Mouse (Mus musculus): ENCODE results near the gene Zbtb3. TPM values are rescaled to one million over a fixed set of nuclear protein-coding genes. Genes with fewer than 3 reads are reported as not detected.

Zbtb3 gene
- polyA plus RNA-seq, 1 experiment from 2014 or later, result 2.3 TPM

DNA sequence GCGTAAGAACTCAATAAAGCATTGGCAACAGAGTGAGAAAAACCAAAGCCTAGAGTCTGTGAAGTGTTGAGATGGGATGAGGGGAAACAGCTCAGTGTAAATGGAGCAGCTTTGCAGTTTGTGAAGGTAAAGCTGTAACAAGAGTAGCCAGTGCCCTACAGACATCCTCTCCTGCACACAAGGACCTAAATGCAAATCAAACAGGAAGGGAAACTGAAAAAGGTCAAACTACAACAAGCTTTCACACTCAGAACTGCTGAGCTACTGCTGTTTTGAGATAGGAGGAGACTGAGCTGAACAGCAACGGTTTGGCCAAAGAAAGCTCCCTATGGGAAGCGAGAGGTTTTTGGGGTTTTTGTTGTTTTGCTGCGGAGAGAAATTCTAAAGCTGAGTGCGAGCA, 4.5 kb downstream of the Zbtb3 start:
- Histone ChIP-seq H3K27ac (replicated peaks) (no peak overlapping the region), H3K9me3 (ENCODE audit: control insufficient read depth, low read length) (no peaks in the 10 kb centered on the region), H3K36me3 (ENCODE audit: control insufficient read depth, insufficient read depth, low read length) (0 out of 2 replicates have a peak, but pooled peaks cover 4% of the 10 kb centered on the region), H3K4me3 (ENCODE audit: low read depth, low read length) (no peak overlapping the region), H3K27me3 (ENCODE audit: control insufficient read depth, insufficient read depth, low read length) (no peaks in the 10 kb centered on the region), H3K4me1 (replicated peaks; ENCODE audit: control insufficient read depth, insufficient read depth) (0 out of 2 replicates have a peak, but pooled peaks cover 3% of the 10 kb centered on the region), H3K9ac (ENCODE audit: low read length) (no peak overlapping the region), H3K4me2 (replicated peaks; ENCODE audit: low read depth) (no peak overlapping the region)
- no peak for TF ChIP-seq CTCF (IDR thresholded peaks at IDR 0.05; ENCODE audit: low read depth)
- TF ChIP-seq EP300 (optimal IDR thresholded peaks at IDR 0.05), result no peak
- no peak for DNase-seq (ENCODE audit: low spot score)
- no peak for ATAC-seq (ENCODE audit: low FRiP score, low TSS enrichment)
- 89% methylated on average over 5 of the region's 5 CpGs for WGBS

DNA sequence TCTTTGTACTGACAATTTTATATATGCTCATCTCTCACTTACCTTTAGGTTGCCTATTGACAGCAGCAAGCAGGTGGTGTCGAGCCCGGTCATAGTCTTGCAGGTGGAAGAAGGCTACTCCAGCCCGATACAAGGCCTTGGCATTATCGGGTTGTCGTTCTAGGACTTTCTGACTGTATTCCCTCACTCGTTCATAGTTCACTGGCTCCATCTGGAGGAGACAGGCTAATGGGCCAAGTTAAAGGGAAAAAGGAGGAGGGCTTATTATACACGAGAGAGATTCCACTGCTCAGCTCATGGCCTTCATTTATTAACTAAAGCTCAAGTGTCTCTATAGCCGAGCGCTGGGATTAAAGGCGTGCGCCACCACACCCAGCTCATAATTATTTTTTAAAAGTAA, 13.5 kb downstream of the Zbtb3 start:
- Histone ChIP-seq H3K4me1 (replicated peaks; ENCODE audit: control insufficient read depth, insufficient read depth) (no peaks in the 10 kb centered on the region), H3K9ac (ENCODE audit: low read length) (no peak overlapping the region), H3K9me3 (ENCODE audit: control insufficient read depth, low read length) (no peaks in the 10 kb centered on the region), H3K27me3 (ENCODE audit: control insufficient read depth, insufficient read depth, low read length) (no peaks in the 10 kb centered on the region), H3K4me2 (replicated peaks; ENCODE audit: low read depth) (no peak overlapping the region), H3K27ac (replicated peaks) (no peak overlapping the region), H3K4me3 (ENCODE audit: low read depth, low read length) (no peak overlapping the region), H3K36me3 (ENCODE audit: control insufficient read depth, insufficient read depth, low read length) (peaks cover 6% of the 10 kb centered on the region; the same call in 1 of the 2 replicates)
- DNase-seq (ENCODE audit: low spot score) (no peak), ATAC-seq (ENCODE audit: low FRiP score, low TSS enrichment) (no peak)
- TF ChIP-seq EP300 (optimal IDR thresholded peaks at IDR 0.05) (no peak), CTCF (IDR thresholded peaks at IDR 0.05; ENCODE audit: low read depth) (peak; percentile 64)
- WGBS, result 63% methylated on average over 11 of the region's 11 CpGs

DNA sequence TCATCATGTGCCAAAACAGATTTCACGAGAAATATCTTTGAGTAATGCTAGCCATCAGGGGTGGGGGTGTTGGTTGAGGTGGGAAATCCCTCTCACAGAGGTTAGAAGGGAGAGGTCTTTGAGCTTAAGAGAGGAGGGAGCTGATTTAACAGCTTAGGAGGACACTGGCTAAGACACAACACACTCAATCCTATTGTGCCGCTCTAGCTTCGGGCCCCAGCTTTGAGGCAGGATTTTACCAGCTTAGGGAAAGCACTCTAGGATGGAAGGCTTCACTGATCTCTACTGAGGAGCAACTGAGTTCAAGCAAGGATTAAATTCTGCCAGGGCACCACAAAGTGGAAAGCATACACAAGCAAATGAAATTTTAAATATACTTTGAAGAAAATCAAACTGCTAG, 14.6 kb downstream of the Zbtb3 start:
- no peaks in the 10 kb centered on the region for H3K9me3 ChIP-seq (ENCODE audit: control insufficient read depth, low read length)
- H3K4me3 ChIP-seq (ENCODE audit: low read depth, low read length), result no peak overlapping the region
- ATAC-seq (ENCODE audit: low FRiP score, low TSS enrichment), result no peak
- peaks cover 6% of the 10 kb centered on the region; the same call in 1 of the 2 replicates for H3K36me3 ChIP-seq (ENCODE audit: control insufficient read depth, insufficient read depth, low read length)
- TF ChIP-seq CTCF (IDR thresholded peaks at IDR 0.05; ENCODE audit: low read depth), result no peak
- TF ChIP-seq EP300 (optimal IDR thresholded peaks at IDR 0.05), result no peak
- H3K27me3 ChIP-seq (ENCODE audit: control insufficient read depth, insufficient read depth, low read length), result no peaks in the 10 kb centered on the region
- 65% methylated on average over 3 of the region's 3 CpGs for WGBS
- no peak overlapping the region for H3K4me2 ChIP-seq (replicated peaks; ENCODE audit: low read depth)
- H3K4me1 ChIP-seq (replicated peaks; ENCODE audit: control insufficient read depth, insufficient read depth), result no peaks in the 10 kb centered on the region
- H3K27ac ChIP-seq (replicated peaks), result no peak overlapping the region
- peak overlapping the region; percentile 18; the same call in 1 of the 2 replicates for H3K9ac ChIP-seq (ENCODE audit: low read length)
- DNase-seq (ENCODE audit: low spot score), result no peak

DNA sequence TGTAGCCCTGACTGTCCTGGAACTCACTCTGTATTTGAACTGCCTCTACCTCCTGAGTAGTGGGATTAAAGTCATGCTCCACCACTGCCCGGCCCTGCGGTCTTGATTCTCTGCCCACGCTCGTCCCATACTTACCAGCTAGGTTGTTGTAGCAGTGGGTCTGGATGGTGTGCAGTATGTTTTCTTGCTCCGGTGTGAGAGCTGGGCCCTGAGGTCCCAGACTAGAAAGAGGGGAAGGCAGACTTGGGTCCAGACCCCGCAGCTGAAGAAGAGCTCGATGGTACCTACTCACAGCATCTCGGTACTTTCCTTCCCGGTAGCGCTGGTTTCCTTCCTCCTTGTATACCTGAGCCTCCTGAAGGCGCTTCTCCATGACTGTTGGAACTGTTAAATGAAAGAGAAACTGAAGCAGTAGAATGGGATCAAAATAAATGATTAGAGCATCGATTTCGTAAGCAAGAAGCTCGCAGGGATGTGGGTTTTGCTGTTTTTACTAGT, 16.0 kb downstream of the Zbtb3 start:
- Histone ChIP-seq H3K27me3 (ENCODE audit: control insufficient read depth, insufficient read depth, low read length) (no peaks in the 10 kb centered on the region), H3K4me1 (replicated peaks; ENCODE audit: control insufficient read depth, insufficient read depth) (no peaks in the 10 kb centered on the region), H3K4me3 (ENCODE audit: low read depth, low read length) (peak overlapping the region; percentile 43), H3K9ac (ENCODE audit: low read length) (peak overlapping the region; percentile 57), H3K9me3 (ENCODE audit: control insufficient read depth, low read length) (no peaks in the 10 kb centered on the region), H3K36me3 (ENCODE audit: control insufficient read depth, insufficient read depth, low read length) (peaks cover 8% of the 10 kb centered on the region), H3K4me2 (replicated peaks; ENCODE audit: low read depth) (peak overlapping the region; percentile 68), H3K27ac (replicated peaks) (peak overlapping the region; percentile 91)
- TF ChIP-seq EP300 (optimal IDR thresholded peaks at IDR 0.05), result no peak
- TF ChIP-seq CTCF (IDR thresholded peaks at IDR 0.05; ENCODE audit: low read depth), result no peak
- DNase-seq (ENCODE audit: low spot score), result no peak
- WGBS, result 12% methylated on average over 14 of the region's 14 CpGs
- ATAC-seq (ENCODE audit: low FRiP score, low TSS enrichment), result no peak

DNA sequence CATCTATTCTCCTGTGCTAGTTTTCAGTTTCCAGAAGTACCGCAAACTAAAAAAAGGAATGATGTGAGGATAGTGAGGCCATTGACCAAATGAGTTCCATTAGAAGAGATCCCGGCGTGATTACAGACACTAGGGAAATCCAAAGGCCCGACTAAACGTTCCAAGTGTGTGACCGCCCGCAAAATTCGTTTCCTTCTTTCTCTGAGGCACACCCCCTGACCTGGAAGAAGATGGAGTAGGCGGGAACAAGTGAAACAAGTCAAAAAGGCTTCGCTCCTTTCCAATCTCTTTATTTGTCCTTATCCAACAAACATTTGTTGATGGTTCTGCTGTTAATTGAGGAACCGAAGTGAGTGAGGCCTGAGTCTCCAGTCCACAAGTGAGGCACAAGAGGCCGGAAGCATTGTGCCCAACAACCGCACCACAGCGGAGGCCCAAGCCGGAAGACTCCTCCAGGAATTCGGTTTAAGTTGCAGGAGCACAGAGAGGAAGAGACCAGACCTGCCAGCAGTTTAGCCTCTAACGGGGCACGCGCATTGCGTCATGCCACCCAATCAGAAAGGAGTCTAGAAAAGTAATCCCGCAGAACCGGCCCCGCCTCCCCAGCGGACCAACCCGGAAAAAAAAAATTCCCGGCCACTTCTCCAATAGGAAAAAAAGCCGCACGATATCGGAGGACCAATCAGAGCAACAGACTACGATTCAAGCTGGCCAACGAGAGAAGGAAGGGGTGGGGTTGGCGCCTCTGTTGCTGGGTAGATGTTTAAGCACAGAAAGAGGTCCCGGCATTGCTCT, 16.6 kb downstream of the Zbtb3 start, which contains the start of gene Ttc9c:
Gene Ttc9c, minus strand, starts transcription at position 533 of the 795 bp plus-strand sequence.
- Histone ChIP-seq H3K9me3 (ENCODE audit: control insufficient read depth, low read length) (no peaks in the 10 kb centered on the region), H3K36me3 (ENCODE audit: control insufficient read depth, insufficient read depth, low read length) (peaks cover 14% of the 10 kb centered on the region), H3K4me1 (replicated peaks; ENCODE audit: control insufficient read depth, insufficient read depth) (no peaks in the 10 kb centered on the region), H3K27me3 (ENCODE audit: control insufficient read depth, insufficient read depth, low read length) (no peaks in the 10 kb centered on the region), H3K27ac (replicated peaks) (peak within 1 kb of the TSS; percentile 99), H3K4me3 (ENCODE audit: low read depth, low read length) (peak within 1 kb of the TSS; percentile 99), H3K9ac (ENCODE audit: low read length) (peak within 1 kb of the TSS; percentile 96), H3K4me2 (replicated peaks; ENCODE audit: low read depth) (peak within 1 kb of the TSS; percentile 74)
- TF ChIP-seq CTCF (IDR thresholded peaks at IDR 0.05; ENCODE audit: low read depth) (no peak), EP300 (optimal IDR thresholded peaks at IDR 0.05) (peak; percentile 59)
- DNase-seq (ENCODE audit: low spot score), result peak; percentile 97
- ATAC-seq (ENCODE audit: low FRiP score, low TSS enrichment), result peak; percentile 91
- WGBS, result under 1% methylated on average over 33 of the region's 33 CpGs

All from stomach, postnatal 0 days (tissue).